Mouse (Mus musculus) neural tube, embryonic 11.5 days (tissue): ENCODE results near the gene Gmppa. TPM values are rescaled to one million over a fixed set of nuclear protein-coding genes. Genes with fewer than 3 reads are reported as not detected.

Source experiments
- ATAC-seq: fragments of 200-750 bp; cut with Nextera tagmentation; 2 replicates; pipeline ENCODE4 v1.8.0; 2017; ENCODE audit warnings: moderate number of reproducible peaks, mild to moderate bottlenecking, moderate TSS enrichment, moderate library complexity; ENCODE audit not compliant: insufficient read depth, low FRiP score, low TSS enrichment
- DNase-seq: peaks from one replicate; pipeline ENCODE4 v3.0.0-alpha.2; 2015; ENCODE audit warnings: low spot score
- H3K27ac ChIP-seq: fragments of 300-500 bp; sonication (generic); 2 replicates; pipeline ENCODE4 v1.5.1; 2014; ENCODE audit warnings: low read depth, mild to moderate bottlenecking, low read length
- H3K27me3 ChIP-seq: fragments of 300-500 bp; sonication (generic); 2 replicates; pipeline ENCODE4 v1.6.1; 2014; ENCODE audit warnings: mild to moderate bottlenecking, low read length, mixed read lengths; ENCODE audit not compliant: control insufficient read depth, insufficient read depth
- H3K36me3 ChIP-seq: fragments of 300-500 bp; sonication (generic); 2 replicates; pipeline ENCODE4 v1.6.1; 2014; ENCODE audit warnings: mild to moderate bottlenecking, low read length, moderate library complexity, mixed read lengths; ENCODE audit not compliant: control insufficient read depth, insufficient read depth
- H3K4me1 ChIP-seq: fragments of 300-500 bp; sonication (generic); 2 replicates; pipeline ENCODE4 v1.6.1; 2014; ENCODE audit warnings: low read length, mixed read lengths; ENCODE audit not compliant: control insufficient read depth, insufficient read depth
- H3K4me2 ChIP-seq: fragments of 300-500 bp; sonication (generic); 2 replicates; pipeline ENCODE4 v1.6.1; 2014; ENCODE audit warnings: low read depth, mild to moderate bottlenecking, moderate library complexity
- H3K4me3 ChIP-seq: fragments of 300-500 bp; sonication (generic); 2 replicates; pipeline ENCODE4 v1.5.1; 2014; ENCODE audit warnings: low read depth, low read length
- H3K9ac ChIP-seq: fragments of 300-500 bp; sonication (generic); 2 replicates; pipeline ENCODE4 v1.6.1; 2014; ENCODE audit warnings: mild to moderate bottlenecking, low read length
- H3K9me3 ChIP-seq: fragments of 300-500 bp; sonication (generic); 2 replicates; pipeline ENCODE4 v1.6.1; 2016; ENCODE audit warnings: low read length; ENCODE audit not compliant: control insufficient read depth
- WGBS: fragments of 180-500 bp; shearing (Covaris S2); extraction: QIAGEN DNeasy Blood & Tissue Kit; methylation state at CpG from one replicate; pipeline ENCODE4 v1.1.7; 2014; 5-methylcytosine and 5-hydroxymethylcytosine counted together
- polyA plus RNA-seq: library from polyadenylated mRNA; unstranded; fragments of >200 nt; fragmentation: Nextera tagmentation; extraction: Ambion mirVana; gene quantifications from 2 replicates; pipeline ENCODE4 v1.2.1, GENCODE M21; 2014

The Gmppa gene
- polyA plus RNA-seq, 1 experiment from 2014 or later: 62.5 TPM

- H3K27me3 ChIP-seq: peaks cover 29% of the 10 kb centered on the region
Measured at GRCm38 (mm10) chr1:75446656-75447055, 10.9 kb downstream of the Gmppa start.

DNA sequence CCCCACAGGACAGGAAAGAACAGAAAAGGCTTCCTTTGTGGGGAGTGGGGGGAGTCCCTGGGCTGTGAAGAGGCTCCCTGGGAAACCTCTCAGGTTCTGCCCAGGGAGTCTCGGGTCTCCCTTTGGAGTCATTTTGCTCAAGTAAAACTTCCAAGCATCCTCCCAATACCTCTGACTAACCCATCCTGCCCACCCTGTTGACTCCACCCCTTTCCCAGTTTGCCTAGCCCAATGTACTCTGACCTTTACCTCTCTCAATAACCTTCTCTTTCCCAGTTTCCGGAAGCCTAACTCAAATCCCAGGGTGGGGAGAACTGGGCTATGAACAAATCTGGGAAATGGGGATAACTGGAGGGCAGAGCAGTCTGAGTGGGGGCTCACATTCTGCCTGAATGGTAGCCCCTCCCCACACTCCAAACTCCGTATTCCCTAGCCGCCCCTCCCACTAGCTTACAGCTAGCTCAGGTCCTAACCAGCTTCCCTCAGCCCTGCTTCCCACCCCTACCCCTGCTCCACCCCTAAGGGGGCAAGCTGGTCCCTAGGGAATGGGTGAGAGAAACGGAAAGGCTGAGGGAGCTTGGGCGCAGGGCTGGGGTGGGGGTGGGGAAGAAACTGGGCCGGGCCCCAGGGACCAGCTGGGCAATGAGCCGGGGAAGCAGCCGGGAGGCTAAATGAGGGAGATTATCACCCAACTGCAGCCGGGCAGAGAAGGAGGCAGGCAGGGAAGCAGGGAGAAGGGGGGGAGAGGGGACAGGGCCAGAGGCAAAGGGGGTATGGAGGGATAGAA, 11.7 kb downstream of the Gmppa start:
- no peak overlapping the region for H3K4me3 ChIP-seq

More at GRCm38 (mm10) chr1:75446656-75447055, 10.9 kb downstream of the Gmppa start:
- DNase-seq (peak; percentile 80), ATAC-seq (peak; percentile 48)
- Histone ChIP-seq H3K4me1 (peaks cover 81% of the 10 kb centered on the region), H3K27ac (peak overlapping the region; percentile 88), H3K4me2 (peak overlapping the region; percentile 35), H3K9me3 (no peaks in the 10 kb centered on the region), H3K4me3 (no peak overlapping the region), H3K9ac (peak overlapping the region; percentile 31), H3K36me3 (no peaks in the 10 kb centered on the region; the same call in 1 of the 2 replicates)
- under 1% methylated on average over 20 of the region's 20 CpGs for WGBS

GRCm38 (mm10) chr1:75448052-75448431, 12.3 kb downstream of the Gmppa start:
- ATAC-seq (no peak), DNase-seq (no peak)
- 1% methylated on average over 7 of the region's 7 CpGs for WGBS
- Histone ChIP-seq H3K4me2 (peak overlapping the region; percentile 23), H3K27ac (peak overlapping the region; percentile 88), H3K9me3 (no peaks in the 10 kb centered on the region), H3K4me3 (no peak overlapping the region), H3K9ac (no peak overlapping the region), H3K4me1 (peaks cover 78% of the 10 kb centered on the region), H3K27me3 (peaks cover 35% of the 10 kb centered on the region), H3K36me3 (no peaks in the 10 kb centered on the region; the same call in 1 of the 2 replicates)

More for the DNA sequence above, 11.7 kb downstream of the Gmppa start:
- Histone ChIP-seq H3K27ac (peak overlapping the region; percentile 88), H3K9me3 (no peaks in the 10 kb centered on the region), H3K4me2 (peak overlapping the region; percentile 23), H3K9ac (0 out of 2 replicates have a peak overlapping the region, but pooled peaks have one; percentile 15), H3K4me1 (peaks cover 81% of the 10 kb centered on the region), H3K36me3 (no peaks in the 10 kb centered on the region; the same call in 1 of the 2 replicates), H3K27me3 (peaks cover 35% of the 10 kb centered on the region)
- DNase-seq (peak; percentile 65), ATAC-seq (peak; percentile 9; the same call in 1 of the 2 replicates)
- WGBS: 3% methylated on average over 10 of the region's 10 CpGs

DNA sequence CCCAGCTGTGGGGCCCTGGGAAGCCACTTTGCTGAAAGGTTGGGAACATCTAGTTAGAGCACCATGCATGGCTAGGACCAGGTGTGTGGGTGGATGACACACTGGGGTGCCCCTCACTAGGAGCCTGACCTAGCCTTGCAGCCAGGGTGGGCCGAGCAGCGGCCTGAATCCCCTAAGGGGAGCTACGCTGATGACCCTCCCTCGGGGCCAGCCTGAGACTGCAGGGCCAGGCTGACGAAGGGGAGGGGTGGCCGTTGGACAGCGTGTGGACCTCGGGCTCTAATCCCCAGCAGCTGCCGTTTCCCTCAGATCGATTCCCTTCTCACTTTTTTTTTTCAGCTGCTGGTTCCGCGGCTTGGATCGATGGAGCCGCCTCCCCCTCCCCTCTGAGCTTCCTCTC, 13.2 kb downstream of the Gmppa start:
- under 1% methylated on average over 13 of the region's 14 CpGs for WGBS
- peaks cover 69% of the 10 kb centered on the region for H3K4me1 ChIP-seq
- H3K27ac ChIP-seq: peak overlapping the region; percentile 65
- H3K4me2 ChIP-seq: peak overlapping the region; percentile 25
- no peaks in the 10 kb centered on the region for H3K9me3 ChIP-seq
- H3K36me3 ChIP-seq: no peaks in the 10 kb centered on the region
- H3K4me3 ChIP-seq: no peak overlapping the region
- no peak for ATAC-seq
- no peak overlapping the region for H3K9ac ChIP-seq
- H3K27me3 ChIP-seq: peaks cover 35% of the 10 kb centered on the region
- no peak for DNase-seq

DNA sequence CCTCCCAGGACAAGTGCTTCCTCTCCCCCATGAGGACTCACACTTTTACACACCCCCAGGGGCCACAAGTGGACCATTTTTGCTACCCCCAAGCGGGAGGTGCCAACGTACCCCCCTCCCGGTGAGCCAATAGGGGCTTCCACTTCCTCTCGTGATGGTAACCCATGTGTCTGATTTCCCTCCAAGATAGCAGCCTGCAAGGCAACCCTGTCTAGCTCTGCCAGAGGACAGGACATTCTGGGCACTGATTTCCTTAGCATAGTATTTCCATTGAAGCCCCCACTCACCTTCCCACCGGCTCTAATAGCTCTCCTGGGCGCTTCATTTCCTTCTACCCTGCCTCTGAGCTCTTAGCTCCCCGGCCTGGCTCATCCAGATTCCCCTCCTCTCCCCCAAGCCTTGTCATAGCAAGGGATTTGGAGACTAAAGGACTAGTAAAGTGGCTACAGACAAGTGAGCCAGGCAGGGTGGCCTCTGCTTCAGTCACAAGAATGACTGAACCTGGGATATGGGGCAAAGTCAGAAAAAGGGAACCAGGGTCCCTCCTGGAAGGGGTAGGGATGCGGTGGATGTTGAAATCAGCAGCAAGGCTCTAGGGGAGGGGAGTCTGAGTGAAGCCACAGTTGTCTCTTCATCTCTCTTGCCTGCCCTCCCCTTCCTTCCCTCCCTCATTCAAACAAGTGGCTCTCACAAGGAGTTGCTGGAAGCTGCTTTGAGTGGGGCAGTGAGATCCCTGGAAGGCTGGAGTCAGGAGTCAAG, 13.8 kb downstream of the Gmppa start:
- Histone ChIP-seq H3K4me1 (peaks cover 67% of the 10 kb centered on the region), H3K9ac (peak overlapping the region; percentile 56), H3K27me3 (peaks cover 35% of the 10 kb centered on the region), H3K36me3 (no peaks in the 10 kb centered on the region), H3K9me3 (no peaks in the 10 kb centered on the region), H3K4me2 (peak overlapping the region; percentile 67), H3K4me3 (peak overlapping the region; percentile 38; the same call in 1 of the 2 replicates), H3K27ac (peak overlapping the region; percentile 1; the same call in 1 of the 2 replicates)
- no peak for ATAC-seq
- DNase-seq: no peak
- WGBS: 5% methylated on average over 8 of the region's 8 CpGs

DNA sequence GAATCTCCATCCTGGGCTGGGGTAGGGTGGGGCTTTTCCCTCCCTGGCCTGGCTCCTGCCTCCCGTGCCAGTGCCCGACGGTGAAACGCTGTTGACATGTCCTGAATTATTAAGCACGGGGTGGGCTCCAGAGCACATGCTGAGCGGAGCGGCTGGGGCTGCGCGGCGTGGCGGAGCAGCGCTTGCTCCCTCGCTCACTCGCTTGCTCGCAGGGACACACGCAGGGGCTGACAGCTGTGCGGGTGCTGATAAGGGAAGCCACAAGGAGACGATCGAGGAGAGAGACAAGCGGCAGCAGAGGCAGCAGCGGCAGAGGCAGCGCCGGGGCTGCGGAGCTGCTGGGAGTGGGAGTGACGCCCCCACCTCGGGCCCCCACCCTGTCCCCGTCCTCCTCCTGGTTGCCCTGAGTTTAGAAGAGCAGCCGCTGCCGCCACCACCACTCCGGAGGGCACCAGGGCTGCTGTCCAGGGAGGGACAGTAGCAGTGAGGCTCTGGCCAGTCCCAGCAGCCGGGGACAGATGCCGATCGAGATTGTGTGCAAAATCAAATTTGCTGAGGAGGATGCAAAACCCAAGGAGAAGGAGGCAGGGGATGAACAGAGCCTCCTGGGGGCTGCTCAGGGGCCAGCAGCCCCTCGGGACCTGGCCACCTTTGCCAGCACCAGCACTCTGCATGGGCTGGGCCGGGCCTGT, 14.7 kb downstream of the Gmppa start, which contains the start of gene Asic4:
TSS of gene Asic4 (plus strand) at position 123 of the 692 bp plus-strand sequence.
- Histone ChIP-seq H3K27me3 (peaks cover 35% of the 10 kb centered on the region), H3K4me3 (peak within 1 kb of the TSS; percentile 38), H3K27ac (peak within 1 kb of the TSS; percentile 27; the same call in 1 of the 2 replicates), H3K9ac (peak within 1 kb of the TSS; percentile 56), H3K36me3 (no peaks in the 10 kb centered on the region), H3K4me1 (peaks cover 66% of the 10 kb centered on the region), H3K4me2 (peak within 1 kb of the TSS; percentile 67), H3K9me3 (no peaks in the 10 kb centered on the region)
- DNase-seq: no peak
- WGBS: 2% methylated on average over 28 of the region's 35 CpGs
- ATAC-seq: no peak

DNA sequence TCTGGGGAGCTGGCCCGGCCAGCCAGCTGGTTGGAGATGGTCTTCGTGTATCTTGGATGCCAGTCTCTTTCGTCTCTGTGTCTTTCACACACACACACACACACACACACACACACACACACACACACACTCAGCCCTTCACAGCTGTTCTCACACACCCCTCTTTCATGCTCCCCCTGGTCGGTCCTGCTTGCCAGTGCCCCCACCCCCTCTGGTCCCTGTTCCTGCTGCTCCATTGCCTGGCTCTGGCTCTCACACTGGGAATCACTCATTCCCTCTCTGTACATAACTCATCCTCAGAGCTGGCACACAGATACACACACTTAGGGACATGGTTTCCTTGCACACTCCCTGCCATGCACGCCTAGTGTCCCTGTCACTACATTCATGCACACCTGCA, 16.2 kb downstream of the Gmppa start:
- Histone ChIP-seq H3K4me2 (peak overlapping the region; percentile 67), H3K9me3 (no peaks in the 10 kb centered on the region), H3K27ac (no peak overlapping the region), H3K4me1 (peaks cover 68% of the 10 kb centered on the region), H3K27me3 (peaks cover 35% of the 10 kb centered on the region), H3K9ac (no peak overlapping the region), H3K4me3 (peak overlapping the region; percentile 18; the same call in 1 of the 2 replicates), H3K36me3 (no peaks in the 10 kb centered on the region)
- WGBS: 69% methylated on average over 5 of the region's 5 CpGs
- no peak for DNase-seq
- ATAC-seq: no peak

- ATAC-seq: no peak
- Histone ChIP-seq H3K9ac (no peak overlapping the region), H3K36me3 (no peaks in the 10 kb centered on the region), H3K9me3 (no peaks in the 10 kb centered on the region), H3K27ac (no peak overlapping the region), H3K4me2 (no peak overlapping the region), H3K4me1 (peaks cover 55% of the 10 kb centered on the region), H3K27me3 (peaks cover 19% of the 10 kb centered on the region), H3K4me3 (no peak overlapping the region)
- DNase-seq: no peak
- WGBS: 72% methylated on average over 3 of the region's 3 CpGs
Measured at GRCm38 (mm10) chr1:75455433-75455832, 19.7 kb downstream of the Gmppa start.
